Mouse (Mus musculus) heart, adult 18-20 months (tissue): ENCODE data around the gene Mgll. TPM values are rescaled to one million over a fixed set of nuclear protein-coding genes. Genes with fewer than 3 reads are reported as not detected.
A peak's percentile ranks its signal among the peaks of the same experiment; 100 is the strongest.

ENCODE experiments used
- DNase-seq, 2 experiments: peaks; one replicate each; pipeline ENCODE4 v3.0.0; 2021 to 2022; ENCODE audit warnings: mixed read lengths in 1 of 2
- long read RNA-seq, 2 experiments: library from polyadenylated mRNA; stranded (forward); transcript quantifications; one replicate each; pipeline ENCODE4 v2.0.0; 2021
- total RNA-seq, 2 experiments: library from RNA; stranded (reverse); gene quantifications; 2 replicates each; pipeline ENCODE4 v1.2.3; 2021

The Mgll gene
- 10 to 100 TPM; 92.7 to 96.6 TPM for total RNA-seq
- long read RNA-seq, experiment 1, transcript Mgll-204 (8 exons, 3,676 nt) = major isoform, 26 of 82 reads
- long read RNA-seq, experiment 1, partial matches to known transcripts = 3 of 82 reads
- long read RNA-seq, experiment 1, other reads (novel, unspliced or antisense) = 48 of 82 reads
- long read RNA-seq, experiment 2, transcript Mgll-204 (8 exons, 3,676 nt) = major isoform, 14 of 38 reads
- long read RNA-seq, experiment 2, partial matches to known transcripts = 1 of 38 reads
- long read RNA-seq, experiment 2, other reads (novel, unspliced or antisense) = 21 of 38 reads

DNA sequence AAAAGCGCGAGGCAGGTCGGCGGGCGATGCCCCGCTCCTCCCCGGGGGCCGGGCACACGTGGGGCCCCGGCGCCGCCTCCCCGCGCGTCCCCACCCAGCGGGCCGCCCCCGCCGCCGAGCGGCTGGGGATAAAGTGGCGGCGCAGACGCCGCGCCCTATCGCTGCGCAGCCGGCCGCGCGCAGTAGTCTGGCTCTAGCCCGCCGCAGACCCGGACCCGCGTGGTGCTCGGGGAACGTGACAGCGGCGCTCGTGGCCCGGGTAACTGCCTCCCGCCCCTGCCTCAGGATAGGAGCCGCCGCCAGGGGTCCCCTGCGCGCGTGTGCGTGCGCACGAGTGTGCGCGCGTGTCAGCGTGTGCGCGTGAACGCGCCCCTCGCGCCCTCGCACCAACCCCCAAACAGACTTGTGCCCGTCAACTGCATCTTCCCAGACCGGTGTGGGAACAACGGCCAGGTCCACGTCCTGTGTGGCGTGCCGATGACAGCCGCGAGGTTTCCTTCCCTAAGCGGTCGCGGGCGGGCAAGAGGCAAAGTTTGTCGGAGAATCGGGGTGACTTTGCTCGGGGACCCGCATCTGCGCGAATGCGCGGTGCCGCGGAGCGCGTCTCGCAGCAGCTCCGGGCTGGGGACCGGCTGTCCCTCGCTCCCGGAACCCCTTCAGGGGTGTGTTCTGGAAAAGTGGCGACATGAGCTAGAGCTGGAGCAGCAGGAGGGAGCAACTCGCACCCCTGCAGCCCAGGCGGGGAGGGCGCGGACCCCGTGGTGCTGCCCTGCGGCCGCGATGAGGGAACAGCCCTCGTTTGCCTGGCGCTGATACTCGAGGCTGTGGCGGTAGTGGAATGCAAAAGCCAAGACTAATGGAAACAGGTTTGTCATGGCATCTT, at the start of gene Mgll:
Gene Mgll (plus strand): TSS at position 100 of the 883 bp plus-strand sequence.
- peak; percentile 81 to 86 for DNase-seq

DNA sequence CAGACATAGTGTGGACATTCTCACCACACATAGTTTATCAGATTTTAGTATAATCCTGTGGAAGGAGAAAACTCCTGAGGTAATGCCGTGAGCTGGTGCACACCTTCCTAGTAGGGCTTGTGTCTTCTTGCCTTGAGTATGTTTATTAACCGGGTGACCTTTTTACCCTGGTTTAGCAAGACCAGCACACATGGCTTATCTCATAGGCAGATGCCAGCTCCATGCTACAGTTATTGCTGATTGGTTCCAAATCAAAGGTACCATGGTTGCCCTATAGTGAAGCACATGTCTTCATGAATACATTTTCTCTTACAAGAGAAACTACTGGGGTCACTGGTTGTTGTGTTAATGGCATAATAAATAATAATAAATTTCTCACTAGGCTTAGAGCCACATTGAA, 48.4 kb upstream of the Mgll start:
- no peak for DNase-seq

DNA sequence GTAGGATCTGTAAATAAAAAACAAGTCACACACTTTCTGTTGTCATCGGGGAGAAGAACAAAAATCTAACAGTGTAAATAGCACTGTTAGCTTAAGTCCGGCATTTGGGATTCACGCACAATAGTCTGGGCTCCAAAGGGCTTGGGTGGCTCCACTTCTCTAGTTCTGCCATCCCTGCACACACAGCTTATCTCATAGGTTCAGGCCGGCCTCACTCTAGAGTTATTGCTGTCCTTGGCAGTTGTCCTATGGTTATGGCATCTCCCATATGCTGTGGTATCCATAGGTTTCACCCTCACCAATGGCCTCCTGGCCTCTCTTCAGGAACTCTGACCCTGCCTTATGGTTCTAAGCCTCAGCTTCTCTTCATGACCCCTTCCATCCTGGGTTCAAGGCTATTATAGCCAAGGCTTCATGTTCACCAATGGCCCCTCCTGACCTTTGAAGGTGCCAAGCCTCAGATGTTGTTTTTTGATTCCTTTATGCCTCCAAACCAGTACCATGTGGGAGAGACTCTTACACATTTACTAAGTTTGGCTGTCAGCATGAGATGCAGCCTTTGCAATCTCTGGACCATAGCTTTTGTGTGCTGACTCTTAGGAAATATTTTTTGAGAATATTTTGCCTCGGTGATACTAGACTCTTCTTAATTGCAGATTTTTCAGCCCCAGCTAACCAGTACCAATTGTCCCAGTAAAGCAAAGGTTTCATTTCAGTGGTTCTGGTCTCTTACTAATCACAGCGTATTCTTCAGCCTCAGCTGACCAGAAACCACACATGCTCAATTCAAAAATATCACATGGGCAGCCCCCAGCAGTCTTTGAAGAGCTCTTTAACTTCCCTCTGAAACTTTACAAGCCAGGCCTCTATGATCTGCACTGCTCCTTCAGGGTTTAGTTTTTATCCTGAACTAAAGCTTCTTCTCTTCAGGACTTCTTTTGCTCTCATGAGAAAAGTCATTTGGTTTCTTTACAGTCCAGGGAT, 47.2 kb upstream of the Mgll start:
- no peak for DNase-seq

DNA sequence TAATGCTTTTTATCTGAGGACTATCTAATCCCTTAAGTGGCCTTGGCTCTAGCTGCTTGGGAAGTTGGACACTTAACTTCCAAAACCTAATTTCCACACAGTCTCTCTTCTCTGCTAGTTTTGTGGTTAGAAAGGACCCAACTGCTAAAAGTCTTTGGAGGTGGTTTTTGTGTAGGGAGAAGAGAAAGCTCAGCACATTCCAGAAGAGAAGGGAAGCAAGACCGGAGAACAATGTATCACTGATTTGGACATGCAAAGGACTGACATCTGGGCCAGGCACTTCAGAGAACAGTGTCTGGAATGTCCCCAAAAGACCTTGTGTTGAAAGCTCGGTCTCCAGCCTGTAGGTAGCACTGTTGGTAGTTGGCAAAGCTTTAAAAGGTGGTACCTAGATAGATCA, 46.5 kb upstream of the Mgll start:
- no peak for DNase-seq

DNA sequence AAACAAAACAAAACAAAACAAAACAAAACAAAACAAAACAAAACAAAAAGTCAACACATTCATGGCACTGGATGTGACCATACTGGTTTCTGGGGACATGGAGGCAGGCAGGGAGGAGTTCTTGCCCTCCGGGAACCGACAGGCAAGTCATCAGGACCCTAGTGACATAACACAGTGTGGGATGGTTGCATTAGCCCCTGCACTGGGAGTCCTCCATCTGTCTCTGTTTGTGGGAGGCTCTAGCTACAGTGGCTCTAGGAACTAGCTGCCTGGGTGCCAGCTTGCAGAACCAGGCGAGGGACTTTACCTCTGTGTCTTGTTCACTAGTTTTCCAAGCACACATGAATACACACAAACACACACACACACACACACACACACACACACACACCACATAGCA, 43.2 kb upstream of the Mgll start:
- no peak for DNase-seq

DNA sequence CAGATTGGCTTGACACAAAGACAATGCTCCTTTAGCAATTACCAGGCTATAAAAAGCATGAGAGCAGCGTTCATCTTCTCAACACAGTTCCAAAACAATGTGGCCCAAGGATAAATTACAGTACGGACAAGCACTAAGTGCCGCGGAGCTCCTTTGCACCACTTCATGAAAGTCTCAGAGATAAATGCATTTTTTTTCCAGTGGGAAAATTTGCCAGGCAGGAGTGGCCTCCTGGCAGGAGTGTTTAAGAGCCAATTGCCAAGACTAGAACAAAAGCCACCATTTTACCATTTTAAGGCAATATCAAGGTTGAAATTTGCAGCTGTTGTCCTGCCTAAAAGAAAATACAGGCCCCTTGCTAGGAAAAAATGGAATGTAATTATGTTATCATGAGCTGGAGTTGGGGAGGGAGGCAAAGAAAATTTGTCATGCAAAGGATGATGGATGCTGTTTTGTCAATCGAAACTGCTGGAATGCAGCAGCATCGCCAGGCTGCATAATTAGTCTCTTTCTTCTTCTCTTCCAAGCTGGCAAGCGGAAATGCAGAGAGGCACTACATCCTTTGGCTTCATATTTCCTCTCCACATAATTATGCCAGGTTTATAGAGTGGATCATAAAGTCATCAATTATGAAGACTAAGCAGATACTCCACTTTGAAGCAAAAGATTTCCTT, 40.7 kb upstream of the Mgll start:
- DNase-seq = no peak

DNA sequence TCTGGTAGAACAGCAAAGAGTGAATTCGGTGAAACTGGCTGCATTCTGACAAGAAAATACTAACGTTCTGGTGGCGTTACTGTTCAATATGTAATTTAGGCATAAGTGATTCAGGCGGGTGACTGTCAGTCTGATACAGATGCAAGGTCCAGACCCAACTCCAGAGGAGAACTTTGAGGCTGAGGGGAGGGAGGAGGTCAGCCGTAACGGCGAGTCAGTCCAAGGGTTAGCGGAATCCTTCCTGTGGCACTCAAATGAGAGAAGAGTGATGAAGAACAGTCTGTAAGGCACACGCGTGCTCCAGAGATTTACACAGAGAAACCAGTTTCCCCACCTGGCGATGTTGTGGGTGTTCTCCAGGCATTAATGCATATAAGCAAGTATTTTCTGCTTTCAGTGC, 36.0 kb upstream of the Mgll start:
- DNase-seq = no peak

DNA sequence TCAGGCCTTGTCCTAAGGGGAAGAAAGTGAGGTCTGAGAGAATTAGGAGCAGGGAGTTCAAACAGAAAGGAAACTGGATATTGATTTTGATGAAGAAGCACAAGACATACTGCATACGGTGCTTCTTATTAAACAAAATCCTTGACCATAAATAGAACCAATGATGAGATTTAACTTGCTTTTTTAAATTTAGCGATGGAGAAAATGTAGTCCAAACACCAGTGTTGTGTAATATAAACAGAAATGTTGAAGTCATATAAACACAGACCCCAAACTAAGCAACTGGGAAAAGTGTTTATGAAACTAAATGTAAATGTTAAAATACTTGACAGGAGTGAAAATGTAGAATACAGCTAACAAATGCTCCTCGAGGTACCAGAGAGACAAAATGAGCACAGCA, 35.5 kb upstream of the Mgll start:
- no peak for DNase-seq

DNA sequence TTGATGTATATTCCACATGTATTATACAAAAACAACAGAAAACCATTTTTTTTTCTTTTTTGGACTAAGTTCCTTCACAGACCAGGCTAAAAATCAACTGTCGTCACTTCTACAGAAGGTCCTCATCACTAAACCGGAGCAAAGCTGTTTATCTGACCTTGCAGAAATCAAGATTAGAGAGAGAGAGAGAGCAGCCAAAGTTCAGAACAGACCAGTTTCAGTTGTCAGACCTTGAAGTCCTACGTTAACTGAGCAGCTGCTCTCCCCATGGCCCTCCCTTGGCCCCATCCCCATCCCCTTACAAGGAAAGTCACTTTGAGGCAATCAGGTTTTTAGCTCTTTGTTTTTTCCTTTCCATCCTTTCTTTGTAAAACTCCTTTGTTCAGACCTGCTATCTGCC, 34.0 kb upstream of the Mgll start:
- no peak for DNase-seq

DNA sequence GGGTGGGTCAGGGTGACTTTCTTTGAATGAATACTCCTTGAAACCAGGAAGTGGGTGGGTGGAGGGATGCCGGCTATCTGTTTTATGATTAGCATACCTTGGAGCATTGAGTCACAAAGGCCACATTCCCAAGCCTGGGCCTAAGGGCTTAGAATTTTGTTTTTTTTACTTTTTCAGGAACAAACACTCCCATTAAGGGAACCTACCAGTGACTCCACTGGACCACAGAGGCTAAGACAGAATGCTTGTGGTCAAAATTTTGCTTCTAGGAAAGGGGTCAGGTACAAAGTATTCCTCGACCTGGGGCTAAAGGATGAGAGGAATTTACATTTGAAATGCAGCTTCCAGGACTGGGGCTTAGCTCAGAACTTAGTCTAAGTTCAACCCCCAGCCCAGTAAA, 32.9 kb upstream of the Mgll start:
- DNase-seq = no peak

DNA sequence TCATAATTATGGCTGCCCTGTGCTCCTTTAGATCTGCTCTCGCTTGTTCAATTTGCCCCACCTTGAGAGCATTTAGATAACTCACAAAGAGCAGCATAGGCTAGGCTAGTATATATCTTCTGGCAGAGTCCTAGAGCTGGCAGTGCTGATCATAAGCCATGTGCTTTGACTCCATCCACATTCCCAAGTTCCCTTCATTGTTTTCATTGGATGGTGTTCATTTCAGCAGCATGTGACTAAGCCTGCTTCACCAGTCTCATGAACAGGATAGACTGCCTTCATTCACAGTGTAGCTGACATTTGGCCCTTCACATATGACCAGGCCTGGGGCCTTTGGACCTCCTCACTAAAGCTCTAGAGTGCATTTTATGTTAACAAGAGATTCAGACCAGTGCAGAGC, 21.3 kb upstream of the Mgll start:
- DNase-seq = no peak

DNA sequence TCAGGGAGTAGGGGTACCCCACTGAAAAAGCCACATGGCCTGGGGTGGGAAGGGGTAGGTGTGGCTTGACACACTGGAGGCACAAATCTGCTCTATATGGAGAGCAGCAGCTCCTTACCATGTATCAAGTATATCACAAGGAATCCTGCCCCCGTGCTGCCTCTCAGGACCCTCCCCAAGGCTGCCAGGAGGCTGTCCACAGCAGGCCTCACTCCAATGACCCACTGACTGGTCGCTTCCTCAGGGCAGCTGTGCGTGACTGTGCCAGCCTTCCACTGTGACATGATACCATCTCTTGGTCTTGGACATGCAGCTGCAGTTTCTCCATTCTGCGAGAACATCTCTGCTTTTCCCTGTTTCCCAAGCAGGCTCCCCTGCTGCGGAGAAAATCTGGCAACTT, 20.5 kb upstream of the Mgll start:
- DNase-seq = no peak

DNA sequence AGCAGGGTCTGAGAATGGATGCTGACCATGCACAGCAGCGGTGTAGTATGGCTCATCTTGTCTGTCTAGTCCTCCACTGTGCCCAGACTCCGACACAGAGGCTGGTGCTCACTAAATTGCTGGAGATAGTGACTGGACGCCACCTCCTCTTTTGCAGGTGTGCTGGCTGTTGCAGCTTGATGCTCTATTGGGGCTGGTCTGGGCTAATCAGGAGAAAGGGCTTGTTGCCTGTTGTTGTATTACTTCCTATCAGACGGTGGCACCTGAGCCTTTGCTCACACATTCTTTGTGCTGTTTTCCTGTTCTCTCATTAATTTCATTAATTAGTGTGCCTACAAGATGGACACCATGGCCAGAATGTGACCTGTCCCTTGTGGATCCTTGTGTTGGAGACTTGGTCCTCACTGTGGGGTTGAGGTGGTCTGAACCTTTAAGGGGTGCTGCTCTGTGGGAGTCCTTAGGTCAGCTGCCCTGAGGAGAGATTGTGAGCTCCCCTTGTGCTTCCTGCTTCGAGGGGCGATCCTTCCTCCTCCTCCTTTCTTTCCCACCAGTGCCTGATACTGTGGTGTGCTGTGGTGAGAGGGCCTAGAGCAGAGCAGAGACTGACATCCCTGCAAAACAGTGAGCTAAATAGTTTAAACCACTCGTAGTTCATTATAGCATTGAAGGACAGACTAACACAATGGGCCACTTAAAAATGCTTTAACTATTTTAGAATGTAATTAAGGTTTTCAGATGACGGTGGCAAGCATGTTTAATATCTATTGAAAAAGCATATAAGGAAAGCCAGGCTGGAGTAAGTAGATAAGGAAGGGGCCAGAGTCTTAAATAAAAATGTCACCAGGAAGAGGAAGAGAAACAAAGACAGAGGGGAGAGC, 15.6 kb upstream of the Mgll start:
- no peak for DNase-seq

DNA sequence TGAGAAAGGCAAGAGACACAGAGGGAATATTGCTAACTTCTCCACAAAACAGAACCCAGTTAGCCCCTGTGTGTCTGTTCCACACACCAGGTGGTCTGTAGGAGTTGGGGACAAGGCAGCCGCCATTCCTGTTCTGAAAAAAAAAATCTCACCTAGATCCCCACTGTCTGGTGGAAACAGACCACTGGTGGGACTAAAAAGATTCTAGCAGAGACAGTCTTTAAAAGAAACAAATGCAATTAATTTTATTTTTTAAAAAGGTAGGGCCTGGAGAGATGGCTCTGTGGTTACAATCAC, 15.0 kb upstream of the Mgll start:
- DNase-seq = no peak

DNA sequence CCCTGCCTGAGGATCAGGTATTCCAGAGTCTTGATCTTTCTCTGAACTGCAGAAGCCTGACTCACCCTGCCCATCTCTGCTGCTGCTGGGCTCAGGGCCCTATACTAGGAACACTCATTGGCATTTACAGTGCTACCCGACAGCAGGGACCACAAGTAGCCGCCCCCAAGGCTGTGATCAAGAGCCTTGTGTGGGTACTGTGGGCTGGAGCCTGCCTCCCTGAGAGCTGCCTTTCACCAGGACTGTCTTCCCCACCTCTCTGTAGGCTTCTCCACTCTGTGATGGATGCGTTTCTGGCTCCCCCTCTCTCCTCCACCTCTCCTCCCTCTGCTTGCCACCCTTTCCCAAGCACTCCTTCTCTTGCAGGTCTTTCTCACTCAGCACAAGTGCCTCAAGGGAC, 12.9 kb upstream of the Mgll start:
- DNase-seq = no peak

DNA sequence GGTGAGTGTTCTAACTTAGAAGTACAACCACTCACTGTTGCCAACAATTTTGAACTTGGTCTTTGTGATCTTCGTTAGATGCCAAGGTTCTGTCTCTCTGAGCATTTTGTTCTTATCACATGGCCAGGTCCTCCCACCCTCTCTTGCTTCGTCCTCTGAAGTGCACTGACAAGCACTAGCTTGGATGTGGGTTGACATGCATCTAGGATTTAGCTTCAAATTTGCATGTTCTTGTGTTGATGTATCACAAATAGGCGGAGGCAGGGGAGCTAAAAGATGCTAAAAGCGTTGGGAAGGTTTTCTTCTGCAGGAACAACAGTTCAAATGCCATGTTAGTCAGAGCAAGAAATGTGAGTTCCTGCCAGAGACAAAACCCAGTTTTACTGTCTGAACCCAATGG, 12.1 kb upstream of the Mgll start:
- no peak for DNase-seq

DNA sequence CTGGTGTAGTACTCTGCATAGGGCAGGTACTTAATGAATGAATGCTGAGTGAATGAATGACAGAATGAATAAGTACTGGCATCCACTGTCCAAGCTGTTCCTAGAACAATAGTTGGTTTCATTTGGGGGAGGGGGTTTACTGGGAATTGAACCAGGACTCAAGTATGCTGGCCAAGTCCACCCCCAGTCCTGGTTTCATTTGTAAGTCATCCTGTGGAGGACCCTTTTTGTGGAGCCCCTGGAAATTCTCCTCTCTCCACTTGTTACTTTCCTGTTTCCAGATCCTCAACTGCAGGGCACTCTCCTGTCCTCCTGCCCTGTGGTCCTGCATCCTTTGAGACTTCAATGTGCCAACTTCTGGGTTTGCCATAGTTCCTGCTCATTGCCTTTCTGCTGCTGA, 10.9 kb upstream of the Mgll start:
- no peak for DNase-seq

DNA sequence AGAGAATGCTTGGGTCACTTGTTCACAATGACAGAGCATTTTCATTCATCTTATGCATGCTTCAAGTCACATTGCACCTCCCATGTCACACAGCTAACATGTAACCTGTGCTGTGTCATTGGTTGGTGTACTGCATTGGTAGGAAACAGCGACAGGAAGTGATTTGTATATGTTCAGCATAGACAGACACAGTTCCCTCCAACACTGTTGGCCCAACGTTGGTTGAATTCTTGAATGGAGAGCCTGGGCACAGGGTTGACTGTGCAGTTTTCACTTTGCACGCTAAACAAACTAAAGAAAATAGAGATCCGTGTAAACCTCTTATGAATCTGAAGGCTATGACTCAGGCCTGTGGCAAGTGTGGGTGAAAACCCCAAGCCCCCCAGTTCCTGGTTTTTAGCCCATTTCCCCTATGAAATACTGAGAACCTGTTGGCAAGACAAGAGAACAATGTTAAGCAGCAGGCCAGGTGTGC, 10.0 kb upstream of the Mgll start:
- DNase-seq = no peak

DNA sequence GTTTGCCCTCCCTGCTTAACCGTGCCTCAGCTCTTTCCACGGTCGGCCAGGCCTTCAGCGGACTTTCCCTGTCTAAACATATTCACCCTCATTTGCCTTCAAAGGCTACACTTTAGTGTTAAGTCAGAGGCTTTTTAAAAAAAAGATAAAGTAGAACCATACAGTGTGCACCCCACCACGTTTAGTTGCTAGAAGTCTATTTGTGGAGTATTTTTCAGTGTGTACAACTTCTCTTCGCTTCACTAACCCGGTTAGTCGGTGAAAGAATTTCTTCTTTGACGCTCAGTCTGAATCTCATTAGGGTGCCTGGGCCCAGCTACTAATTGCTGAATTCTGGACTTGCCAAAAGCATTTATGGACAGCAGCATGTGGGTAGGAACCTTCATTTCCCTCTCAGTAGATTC, 8.8 kb upstream of the Mgll start:
- no peak for DNase-seq

DNA sequence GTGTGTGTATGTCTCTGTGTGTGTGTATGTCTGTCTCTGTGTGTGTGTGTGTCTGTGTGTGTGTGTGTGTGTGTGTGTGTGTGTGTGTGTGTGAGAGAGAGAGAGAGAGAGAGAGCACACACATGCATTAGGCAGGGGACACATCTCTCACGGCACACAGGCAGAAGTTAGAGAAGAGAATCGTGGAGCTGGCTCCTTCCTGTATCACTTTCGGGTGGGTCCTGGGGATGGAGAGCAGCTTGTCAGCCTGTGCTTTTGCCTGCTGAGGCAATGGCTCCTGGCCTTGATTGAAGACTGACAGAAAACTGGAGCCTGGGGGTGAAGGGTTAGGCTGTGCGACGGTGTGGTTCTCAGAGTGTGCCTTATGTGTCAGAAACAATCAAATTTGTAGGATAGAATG, 8.2 kb upstream of the Mgll start:
- no peak for DNase-seq
